Mouse (Mus musculus) bone marrow macrophage, adult 2 months (primary cell): ENCODE results near the gene Ube4a. TPM values are rescaled to one million over a fixed set of nuclear protein-coding genes. Genes with fewer than 3 reads are reported as not detected.

Experiments used
- H3K27ac ChIP-seq: 2 replicates; pipeline ENCODE4 v1.5.1; 2012; ENCODE audit warnings: low read depth, low read length; ENCODE audit not compliant: insufficient read depth
- H3K4me1 ChIP-seq: 2 replicates; pipeline ENCODE4 v1.6.1; 2012; ENCODE audit warnings: low read length; ENCODE audit not compliant: control insufficient read depth, insufficient read depth
- H3K4me3 ChIP-seq: 2 replicates; pipeline ENCODE4 v1.5.1; 2012; ENCODE audit warnings: mild to moderate bottlenecking, low read length, moderate library complexity; ENCODE audit not compliant: insufficient read depth
- CTCF ChIP-seq: IDR thresholded peaks from 2 replicates; pipeline ENCODE4 v1.5.1; 2012; ENCODE audit warnings: low read depth, mild to moderate bottlenecking, low read length, moderate library complexity
- POLR2A ChIP-seq: IDR thresholded peaks from 2 replicates; pipeline ENCODE4 v1.6.1; 2012; ENCODE audit warnings: mild to moderate bottlenecking, low read depth, low read length, borderline replicate concordance
- polyA plus RNA-seq: library from polyadenylated mRNA; stranded (reverse); fragments of >200 nt; gene quantifications from 2 replicates; pipeline ENCODE4 v1.2.4, GENCODE M21; 2012; ENCODE audit not compliant: missing spikeins, insufficient read depth, insufficient read length

Gene Ube4a
- polyA plus RNA-seq, 1 experiment = 48.0 TPM

DNA sequence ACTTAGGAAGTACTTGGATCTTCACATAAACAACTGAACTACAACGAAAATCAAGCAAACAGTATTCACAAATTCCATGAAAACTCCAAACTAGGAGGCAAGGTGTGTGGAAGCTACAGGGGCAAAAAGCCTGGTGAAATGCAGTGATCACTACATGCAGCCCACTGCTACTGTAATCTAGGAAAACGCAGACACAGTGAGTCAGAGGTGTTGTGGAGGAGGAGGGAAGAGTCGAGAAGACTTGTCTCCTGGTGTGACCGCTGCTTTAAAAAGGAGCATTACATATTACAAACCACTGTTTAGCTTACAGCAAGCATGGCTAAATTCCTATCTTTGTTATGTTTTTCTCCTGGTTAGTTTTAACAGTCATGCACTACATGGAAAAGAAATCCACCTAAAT, 54.0 kb downstream of the Ube4a start:
- Histone ChIP-seq H3K4me3 (no peak overlapping the region), H3K4me1 (peaks cover 8% of the 10 kb centered on the region), H3K27ac (no peak overlapping the region)
- TF ChIP-seq CTCF = no peak
- no peak for TF ChIP-seq POLR2A

DNA sequence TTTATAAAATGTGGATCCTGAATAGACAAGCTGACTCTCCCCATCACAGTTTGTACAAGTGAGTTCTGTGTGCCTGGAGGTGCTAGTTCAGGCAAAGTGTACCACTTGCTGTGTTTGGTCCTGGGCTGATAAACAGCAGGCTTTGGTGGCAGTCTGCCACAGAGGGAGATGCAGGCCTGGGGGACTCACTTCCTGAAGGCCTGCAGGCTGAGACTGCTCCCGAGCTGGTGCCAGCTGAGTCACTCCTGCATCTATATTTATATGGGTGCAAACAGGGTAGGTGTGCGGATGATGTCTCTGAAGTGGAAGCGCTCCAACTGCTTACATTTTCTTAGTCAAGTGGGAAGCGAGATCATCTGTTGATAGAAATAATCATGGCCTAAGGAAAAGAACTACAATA, 59.8 kb downstream of the Ube4a start:
- peak overlapping the region; percentile 35; the same call in 1 of the 2 replicates for H3K27ac ChIP-seq
- no peak overlapping the region for H3K4me3 ChIP-seq
- peaks cover 22% of the 10 kb centered on the region for H3K4me1 ChIP-seq
- TF ChIP-seq CTCF = no peak
- no peak for TF ChIP-seq POLR2A

GRCm38 (mm10) chr9:44904964-44905363, 60.4 kb downstream of the Ube4a start:
- H3K4me3 ChIP-seq = no peak overlapping the region
- TF ChIP-seq CTCF (no peak), POLR2A (no peak)
- H3K4me1 ChIP-seq = peaks cover 22% of the 10 kb centered on the region
- H3K27ac ChIP-seq = peak overlapping the region; percentile 35; the same call in 1 of the 2 replicates

DNA sequence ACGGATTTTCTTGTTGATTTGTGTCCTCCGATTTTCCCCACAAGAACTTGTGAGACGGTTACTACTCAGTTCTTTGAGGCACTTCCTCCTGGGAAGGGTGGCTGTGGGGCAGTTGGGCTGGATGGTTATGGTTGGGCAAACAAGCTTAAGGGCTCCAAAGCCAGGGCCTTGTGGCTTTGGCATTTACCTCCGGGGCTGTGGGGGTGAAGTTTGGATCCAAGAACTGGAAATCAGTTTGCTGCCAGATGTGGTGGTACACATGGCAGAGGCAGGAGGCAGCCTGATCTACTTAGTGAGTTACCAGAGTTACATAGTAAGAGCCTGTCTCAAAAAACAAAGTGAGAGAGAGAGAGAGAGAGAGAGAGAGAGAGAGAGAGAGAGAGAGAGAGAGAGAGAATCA, 61.5 kb downstream of the Ube4a start:
- TF ChIP-seq CTCF (no peak), POLR2A (no peak)
- Histone ChIP-seq H3K27ac (no peak overlapping the region), H3K4me1 (peaks cover 22% of the 10 kb centered on the region), H3K4me3 (no peak overlapping the region)

- no peak for TF ChIP-seq CTCF
- Histone ChIP-seq H3K27ac (no peak overlapping the region), H3K4me3 (no peak overlapping the region), H3K4me1 (peaks cover 11% of the 10 kb centered on the region)
Observed at GRCm38 (mm10) chr9:44900402-44900801, 65.0 kb downstream of the Ube4a start.

GRCm38 (mm10) chr9:44899716-44900115, 65.7 kb downstream of the Ube4a start:
- Histone ChIP-seq H3K27ac (no peak overlapping the region), H3K4me3 (no peak overlapping the region), H3K4me1 (peaks cover 5% of the 10 kb centered on the region)
- TF ChIP-seq CTCF (no peak), POLR2A (no peak)

- Histone ChIP-seq H3K4me1 (no peaks in the 10 kb centered on the region), H3K4me3 (no peak overlapping the region), H3K27ac (no peak overlapping the region)
- no peak for TF ChIP-seq POLR2A
- no peak for TF ChIP-seq CTCF
Observed at GRCm38 (mm10) chr9:44897024-44897423, 68.4 kb downstream of the Ube4a start.

DNA sequence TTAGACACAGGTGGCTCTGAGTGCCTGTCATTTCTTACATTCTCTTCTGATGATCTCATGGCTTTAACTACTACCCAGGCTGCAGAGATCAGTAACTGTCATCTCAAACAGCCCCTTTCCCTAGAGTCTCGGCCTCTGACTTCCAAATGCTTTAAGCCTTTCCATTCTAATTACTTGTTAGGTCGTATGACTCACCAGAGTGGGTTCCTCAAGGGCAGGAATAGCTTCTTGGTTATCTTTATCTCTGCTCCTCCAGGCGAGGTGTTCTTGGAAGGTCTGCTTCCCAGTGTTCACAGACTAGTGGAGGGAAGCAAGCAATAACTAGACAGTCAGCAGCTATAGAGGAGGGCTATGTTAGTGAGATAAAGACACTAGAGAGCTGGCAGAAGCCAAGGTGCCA, 72.7 kb downstream of the Ube4a start:
- no peak overlapping the region for H3K27ac ChIP-seq
- no peaks in the 10 kb centered on the region for H3K4me1 ChIP-seq
- H3K4me3 ChIP-seq = no peak overlapping the region
- TF ChIP-seq CTCF (no peak), POLR2A (no peak)

GRCm38 (mm10) chr9:44891210-44891609, 74.2 kb downstream of the Ube4a start:
- TF ChIP-seq CTCF (no peak), POLR2A (no peak)
- H3K4me3 ChIP-seq = no peak overlapping the region
- H3K4me1 ChIP-seq = no peaks in the 10 kb centered on the region
- no peak overlapping the region for H3K27ac ChIP-seq

DNA sequence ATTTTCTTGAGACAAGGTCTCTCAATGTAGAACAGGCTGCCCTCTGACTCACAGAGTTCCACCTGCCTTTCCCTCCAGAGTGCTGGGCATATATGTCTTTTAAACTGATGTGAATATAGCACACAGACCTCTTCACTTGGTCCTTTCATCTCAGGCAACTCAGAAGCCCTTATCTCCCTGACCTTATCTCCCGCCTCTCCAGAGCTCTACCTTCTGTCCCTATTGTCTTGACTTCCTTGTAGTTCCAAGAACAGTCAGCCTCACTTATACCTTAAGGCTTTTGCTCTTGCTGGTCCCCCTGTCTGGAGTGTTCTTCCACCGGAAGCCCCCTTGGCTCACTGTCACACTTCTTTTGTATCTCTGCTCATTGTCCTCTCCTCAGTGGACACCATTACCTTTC, 75.3 kb downstream of the Ube4a start:
- no peak overlapping the region for H3K27ac ChIP-seq
- H3K4me1 ChIP-seq = no peaks in the 10 kb centered on the region
- TF ChIP-seq POLR2A = no peak
- TF ChIP-seq CTCF = no peak
- H3K4me3 ChIP-seq = no peak overlapping the region

DNA sequence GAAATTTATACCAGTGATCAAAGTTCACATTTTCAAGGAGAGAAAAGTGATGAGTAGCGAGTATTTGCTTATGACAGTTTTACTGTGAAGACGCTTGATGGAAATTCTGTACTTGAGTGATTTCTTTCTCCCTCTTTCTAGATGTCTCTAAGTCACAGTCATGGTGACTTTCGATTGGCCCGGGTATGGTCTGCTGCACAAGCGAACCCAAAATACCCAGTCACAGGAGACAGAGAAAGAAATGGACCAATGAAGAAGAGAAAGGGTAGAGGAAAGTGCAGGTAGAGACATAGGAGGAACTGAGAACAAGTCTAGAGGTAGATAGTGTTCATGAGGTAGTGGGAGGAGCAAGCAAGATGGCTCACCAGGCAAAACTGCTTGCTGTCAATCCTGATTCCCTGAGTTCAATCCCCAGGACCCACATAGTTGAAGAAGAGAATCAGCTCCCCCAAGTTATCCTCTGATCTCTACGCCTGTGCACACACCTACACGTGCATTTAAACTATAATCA, 77.2 kb downstream of the Ube4a start:
- H3K4me3 ChIP-seq = no peak overlapping the region
- no peak overlapping the region for H3K27ac ChIP-seq
- TF ChIP-seq CTCF (no peak), POLR2A (no peak)
- 0 out of 2 replicates have a peak, but pooled peaks cover 2% of the 10 kb centered on the region for H3K4me1 ChIP-seq
